Mouse (Mus musculus): Measurements from ENCODE around the gene Elf1.

GRCm38 (mm10) chr14:79444601-79445000 is 36.4 kb upstream of the Elf1 start:
- TF ChIP-seq CTCF (IDR thresholded peaks at IDR 0.05; ENCODE audit: low read depth, low read length) (no peak), POLR2A (IDR thresholded peaks at IDR 0.05; ENCODE audit: borderline replicate concordance, low read depth, low read length) (no peak)
